In genomic region chr3:81170073-81170809, GRCm38 (mm10) we compare ENCODE assay signal across 21 mouse cellular contexts.
DNase-seq lines count a peak whose midpoint lies in the region; ATAC-seq and TF ChIP-seq lines count a peak whose summit lies in the region.
"Had no signal": no experiment of that assay in that cellular context is flagged by ENCODE, and none has a peak within 500 bp of the region (broad histone marks: within the 10 kb centered on the region; RNA-seq: fewer than 3 reads in every experiment).

No protein-coding gene starts in this region.

- 64% methylated on average over 4 of the region's 4 CpGs for WGBS in forebrain, embryonic 14.5 days
- WGBS in forebrain, embryonic 13.5 days = 72% methylated on average over 4 of the region's 4 CpGs
- WGBS in kidney, embryonic 16.5 days = 28% methylated on average over 4 of the region's 4 CpGs
- WGBS in embryonic facial prominence, embryonic 14.5 days = 51% methylated on average over 4 of the region's 4 CpGs

- no peaks in the 10 kb centered on the region for H3K27me3 ChIP-seq in forebrain, embryonic 14.5 days (replicated peaks; ENCODE audit: control insufficient read depth, insufficient read depth, low read length)
- H3K27me3 ChIP-seq in forebrain, embryonic 13.5 days = no peaks in the 10 kb centered on the region
- no peaks in the 10 kb centered on the region for H3K27me3 ChIP-seq in kidney, embryonic 16.5 days (ENCODE audit: insufficient read depth, low read length)
- no peaks in the 10 kb centered on the region for H3K27me3 ChIP-seq in embryonic facial prominence, embryonic 14.5 days (replicated peaks; ENCODE audit: control insufficient read depth, insufficient read depth, low read length)
- H3K27me3 ChIP-seq: forebrain, embryonic 15.5 days; heart, embryonic 15.5 days; hindbrain, embryonic 13.5 days had no signal

- no peak for TF ChIP-seq POLR2A in brain, embryonic 14.5 days (IDR thresholded peaks at IDR 0.05; ENCODE audit: borderline replicate concordance, extremely low read depth, insufficient read depth, insufficient read length, poor library complexity, severe bottlenecking)

- no peak overlapping the region for H3K27ac ChIP-seq in forebrain, embryonic 14.5 days (ENCODE audit: low read depth, low read length)
- no peak overlapping the region for H3K27ac ChIP-seq in forebrain, embryonic 13.5 days
- H3K27ac ChIP-seq in kidney, embryonic 16.5 days (ENCODE audit: low read length) = no peak overlapping the region
- H3K27ac ChIP-seq in embryonic facial prominence, embryonic 14.5 days (replicated peaks; ENCODE audit: low read depth, low read length) = no peak overlapping the region
- H3K27ac ChIP-seq: forebrain, embryonic 15.5 days; heart, adult 2 months; heart, embryonic 15.5 days; hindbrain, embryonic 13.5 days; hindbrain, postnatal 0 days had no signal

- H3K9ac ChIP-seq in forebrain, embryonic 14.5 days (ENCODE audit: low read length) = no peak overlapping the region
- no peak overlapping the region for H3K9ac ChIP-seq in forebrain, embryonic 13.5 days
- H3K9ac ChIP-seq in kidney, embryonic 16.5 days (replicated peaks; ENCODE audit: low read length) = no peak overlapping the region
- H3K9ac ChIP-seq in embryonic facial prominence, embryonic 14.5 days (ENCODE audit: low read depth, low read length) = no peak overlapping the region
- H3K9ac ChIP-seq: forebrain, embryonic 15.5 days; heart, embryonic 15.5 days; hindbrain, embryonic 13.5 days had no signal

- no peak overlapping the region for H3K4me3 ChIP-seq in forebrain, embryonic 14.5 days (ENCODE audit: low read depth, low read length)
- H3K4me3 ChIP-seq in forebrain, embryonic 13.5 days = no peak overlapping the region
- no peak overlapping the region for H3K4me3 ChIP-seq in kidney, embryonic 16.5 days (ENCODE audit: low read length)
- no peak overlapping the region for H3K4me3 ChIP-seq in embryonic facial prominence, embryonic 14.5 days (ENCODE audit: low read depth, low read length)
- H3K4me3 ChIP-seq: forebrain, embryonic 15.5 days; heart, adult 2 months; heart, embryonic 15.5 days; hindbrain, embryonic 13.5 days had no signal

- H3K36me3 ChIP-seq in forebrain, embryonic 14.5 days (ENCODE audit: control insufficient read depth, insufficient read depth, low read length) = no peaks in the 10 kb centered on the region
- no peaks in the 10 kb centered on the region for H3K36me3 ChIP-seq in forebrain, embryonic 13.5 days (ENCODE audit: poor library complexity, severe bottlenecking)
- H3K36me3 ChIP-seq in kidney, embryonic 16.5 days (ENCODE audit: insufficient read depth, low read length) = no peaks in the 10 kb centered on the region
- no peaks in the 10 kb centered on the region for H3K36me3 ChIP-seq in embryonic facial prominence, embryonic 14.5 days (ENCODE audit: control insufficient read depth, insufficient read depth, low read length)
- H3K36me3 ChIP-seq: forebrain, embryonic 15.5 days; heart, embryonic 15.5 days; hindbrain, embryonic 13.5 days had no signal

- no peak for ATAC-seq in forebrain, embryonic 14.5 days
- no peak for ATAC-seq in forebrain, embryonic 13.5 days
- 0 out of 2 replicates have a peak, but pooled peaks have one; percentile 46 for ATAC-seq in kidney, embryonic 16.5 days (ENCODE audit: low FRiP score, low TSS enrichment)
- ATAC-seq in embryonic facial prominence, embryonic 14.5 days (ENCODE audit: low read depth) = peak; percentile 96
- ATAC-seq: forebrain, embryonic 15.5 days; hindbrain, postnatal 0 days had no signal

- H3K9me3 ChIP-seq in forebrain, embryonic 14.5 days (replicated peaks; ENCODE audit: control insufficient read depth, low read length) = no peaks in the 10 kb centered on the region
- no peaks in the 10 kb centered on the region for H3K9me3 ChIP-seq in forebrain, embryonic 13.5 days (replicated peaks)
- H3K9me3 ChIP-seq in kidney, embryonic 16.5 days (ENCODE audit: low read length) = no peaks in the 10 kb centered on the region
- no peaks in the 10 kb centered on the region for H3K9me3 ChIP-seq in embryonic facial prominence, embryonic 14.5 days (ENCODE audit: control insufficient read depth, low read length)
- H3K9me3 ChIP-seq: forebrain, embryonic 15.5 days; heart, embryonic 15.5 days; hindbrain, embryonic 13.5 days had no signal

- peak; percentile 3 for DNase-seq in forebrain, embryonic 14.5 days (ENCODE audit: low spot score)
- DNase-seq in kidney, postnatal 25 days = no peak
- DNase-seq in brain, embryonic 14.5 days (ENCODE audit: low read depth) = peak; percentile 26
- peak; percentile 71 for DNase-seq in embryonic facial prominence, embryonic 14.5 days (ENCODE audit: low spot score)
- DNase-seq in cerebellum, postnatal 4 days (ENCODE audit: low spot score in 2 of 2) = no peak
- no peak for DNase-seq in adrenal gland, adult (ENCODE audit: inconsistent age in 2 of 2, low spot score in 1 of 2)
- DNase-seq: adrenal gland, postnatal 14 days; cerebellum, adult 18-20 months; cerebellum, adult 9-11 months; cerebellum, postnatal 36 days; embryo, embryonic 11 days; gastrocnemius, postnatal 10 days; heart, adult 2 months; heart, postnatal 14 days had no signal

- no peak overlapping the region for H3K4me2 ChIP-seq in forebrain, embryonic 14.5 days (ENCODE audit: low read length)
- H3K4me2 ChIP-seq in forebrain, embryonic 13.5 days = no peak overlapping the region
- no peak overlapping the region for H3K4me2 ChIP-seq in kidney, embryonic 16.5 days (replicated peaks; ENCODE audit: low read depth, low read length)
- no peak overlapping the region for H3K4me2 ChIP-seq in embryonic facial prominence, embryonic 14.5 days (ENCODE audit: low read depth, low read length)
- H3K4me2 ChIP-seq: forebrain, embryonic 15.5 days; heart, embryonic 11.5 days; heart, embryonic 15.5 days; hindbrain, embryonic 13.5 days had no signal

- no peak for TF ChIP-seq CTCF in brain, embryonic 14.5 days (IDR thresholded peaks at IDR 0.05; ENCODE audit: borderline replicate concordance, extremely low read depth, insufficient read depth, insufficient read length)

- H3K4me1 ChIP-seq in forebrain, embryonic 14.5 days (ENCODE audit: control insufficient read depth, insufficient read depth, low read length) = no peaks in the 10 kb centered on the region
- no peaks in the 10 kb centered on the region for H3K4me1 ChIP-seq in forebrain, embryonic 13.5 days
- H3K4me1 ChIP-seq in kidney, embryonic 16.5 days (ENCODE audit: insufficient read depth, low read length) = peaks cover 4% of the 10 kb centered on the region
- H3K4me1 ChIP-seq in embryonic facial prominence, embryonic 14.5 days (ENCODE audit: control insufficient read depth, insufficient read depth, low read length) = no peaks in the 10 kb centered on the region
- H3K4me1 ChIP-seq: forebrain, embryonic 15.5 days; heart, embryonic 15.5 days; hindbrain, embryonic 13.5 days had no signal

Comparison
In these comparisons a context has a peak if more than half of its experiments do, and no peak if none do; other contexts are left out.
1. ATAC-seq: peak in kidney, embryonic 16.5 days (single experiment) and embryonic facial prominence, embryonic 14.5 days (single experiment); none in forebrain, embryonic 14.5 days (single experiment) and forebrain, embryonic 13.5 days (single experiment).
2. DNase-seq: peak in forebrain, embryonic 14.5 days (single experiment), brain, embryonic 14.5 days (single experiment) and embryonic facial prominence, embryonic 14.5 days (single experiment); none in kidney, postnatal 25 days (0 of 2), cerebellum, postnatal 4 days (0 of 2) and adrenal gland, adult (0 of 2).